Mouse (Mus musculus): ENCODE results near the gene Rara. TPM values are rescaled to one million over a fixed set of nuclear protein-coding genes. Genes with fewer than 3 reads are reported as not detected.
"Not testable (repeated sequence)": the region's sequence is repeated elsewhere in the genome, so short reads cannot be mapped to it uniquely, and the experiment has no call there.

Gene Rara
- polyA plus RNA-seq, 1 experiment from 2014 or later, result 9.1 TPM

DNA sequence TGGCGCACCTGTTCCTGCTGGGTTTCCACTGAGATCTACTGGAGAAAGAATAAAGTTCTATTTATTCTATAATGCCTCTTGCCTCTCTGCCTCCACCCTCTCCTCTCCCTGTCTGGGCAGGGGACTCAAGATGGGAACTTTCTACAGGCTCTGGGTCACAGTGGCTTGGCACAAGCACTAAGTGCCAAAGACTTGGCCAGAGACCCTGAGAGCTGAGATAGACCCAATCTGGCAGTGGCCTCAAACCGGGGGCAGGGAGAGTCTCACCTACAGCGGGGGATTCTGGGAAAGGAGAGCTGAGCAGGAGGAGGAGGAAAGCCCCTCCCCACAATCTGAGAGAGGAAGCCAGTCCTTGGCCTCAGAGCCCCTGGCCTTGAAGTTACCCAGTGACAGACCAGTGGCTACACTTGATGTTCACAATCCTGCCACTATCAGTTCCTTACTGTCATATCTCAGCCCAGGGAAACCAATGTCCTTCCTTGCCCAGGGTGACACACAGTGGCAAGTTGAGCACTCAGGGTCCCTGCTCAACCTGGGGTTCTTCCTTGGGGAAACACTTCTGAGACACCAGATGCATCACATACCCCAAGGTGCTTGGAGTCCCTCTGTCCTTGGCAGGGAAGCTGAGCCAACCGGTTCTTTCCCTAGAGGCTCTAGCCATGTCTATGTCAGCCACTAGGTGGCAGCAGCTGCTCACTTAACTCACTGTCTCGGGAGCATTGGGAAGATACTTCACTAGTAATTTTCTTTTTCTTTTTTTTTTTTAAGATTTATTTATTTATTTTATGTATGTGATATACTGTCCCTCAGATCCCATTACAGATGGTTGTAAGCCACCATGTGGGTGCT lies 47.5 kb downstream of the Rara start:
- H3K27ac ChIP-seq, result no peak overlapping the region
- 49% methylated on average over 5 of the region's 5 CpGs for WGBS
- peak; percentile 14; the same call in 1 of the 2 replicates for ATAC-seq

DNA sequence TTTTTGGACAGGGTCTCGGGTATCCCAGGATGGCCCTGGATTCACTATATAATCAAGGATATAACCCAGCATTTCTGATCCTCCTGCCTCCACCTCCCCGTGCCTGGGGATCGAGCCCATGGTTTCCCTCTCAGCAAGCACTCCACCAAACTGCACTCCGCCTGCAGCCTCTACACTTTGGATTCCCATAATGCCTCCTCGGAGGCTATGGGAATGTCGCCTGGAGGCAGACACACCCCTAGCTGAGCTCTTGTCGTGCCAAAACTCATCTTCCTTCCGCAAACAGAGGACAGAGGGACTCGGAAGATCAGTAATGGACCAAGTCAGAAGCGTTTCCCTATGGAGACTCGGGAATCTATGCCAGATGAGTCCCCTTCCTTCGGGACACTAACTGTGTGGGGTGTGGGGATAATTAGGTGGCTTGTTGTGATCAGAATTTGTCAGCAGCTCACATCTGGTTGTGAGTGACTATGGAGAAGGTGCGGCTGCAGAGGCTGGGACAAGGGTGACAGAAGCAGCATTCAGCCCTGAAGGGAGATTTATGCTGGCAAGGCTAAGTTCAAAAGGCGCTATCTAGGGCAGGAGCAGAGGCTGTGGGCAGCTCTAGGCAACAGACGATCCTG lies 51.0 kb downstream of the Rara start:
- no peak overlapping the region for H3K27ac ChIP-seq
- no peak overlapping the region for H3K4me3 ChIP-seq (replicated peaks)
- H3K36me3 ChIP-seq, result peaks cover 1% of the 10 kb centered on the region
- H3K27me3 ChIP-seq, result peaks cover 27% of the 10 kb centered on the region
- no peaks in the 10 kb centered on the region for H3K9me3 ChIP-seq
- peaks cover 20% of the 10 kb centered on the region for H3K4me1 ChIP-seq (replicated peaks)
- ATAC-seq, result no peak
- H3K9ac ChIP-seq (replicated peaks), result no peak overlapping the region
- no peak overlapping the region for H3K4me2 ChIP-seq (replicated peaks)
- 65% methylated on average over 15 of the region's 15 CpGs for WGBS

More for the DNA sequence above, 47.5 kb downstream of the Rara start:
- no peak overlapping the region for H3K4me2 ChIP-seq (replicated peaks)
- peaks cover under 1% of the 10 kb centered on the region; the same call in 1 of the 2 replicates for H3K27me3 ChIP-seq
- peaks cover 14% of the 10 kb centered on the region for H3K36me3 ChIP-seq
- H3K9me3 ChIP-seq, result no peaks in the 10 kb centered on the region
- no peak overlapping the region for H3K4me3 ChIP-seq (replicated peaks)
- no peak overlapping the region for H3K9ac ChIP-seq (replicated peaks)
- peaks cover 27% of the 10 kb centered on the region for H3K4me1 ChIP-seq (replicated peaks)

DNA sequence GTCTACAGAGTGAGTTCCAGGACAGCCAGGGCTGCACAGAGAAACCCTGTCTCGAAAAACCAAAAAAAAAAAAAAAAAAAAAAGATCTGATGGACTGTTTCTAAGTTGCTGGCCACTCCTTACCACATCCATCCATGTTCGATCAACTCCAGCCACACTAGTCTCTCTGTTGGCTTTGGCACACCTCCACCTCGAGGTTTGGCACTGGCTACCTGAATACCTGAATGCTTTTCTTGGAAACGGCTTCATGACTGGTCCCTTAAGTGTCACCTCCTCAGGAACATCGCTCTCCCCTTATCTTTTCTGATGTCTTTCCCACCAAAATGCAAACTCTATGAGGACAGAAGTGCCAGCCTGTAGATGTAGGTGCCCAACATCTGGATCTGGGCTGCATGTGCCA lies 51.7 kb downstream of the Rara start:
- Histone ChIP-seq H3K36me3 (no peaks in the 10 kb centered on the region), H3K9ac (replicated peaks) (no peak overlapping the region), H3K4me1 (replicated peaks) (peaks cover 20% of the 10 kb centered on the region), H3K4me2 (replicated peaks) (no peak overlapping the region), H3K27ac (no peak overlapping the region), H3K4me3 (replicated peaks) (no peak overlapping the region), H3K27me3 (peaks cover 34% of the 10 kb centered on the region), H3K9me3 (no peaks in the 10 kb centered on the region)
- 90% methylated on average over 5 of the region's 5 CpGs for WGBS
- no peak for ATAC-seq

DNA sequence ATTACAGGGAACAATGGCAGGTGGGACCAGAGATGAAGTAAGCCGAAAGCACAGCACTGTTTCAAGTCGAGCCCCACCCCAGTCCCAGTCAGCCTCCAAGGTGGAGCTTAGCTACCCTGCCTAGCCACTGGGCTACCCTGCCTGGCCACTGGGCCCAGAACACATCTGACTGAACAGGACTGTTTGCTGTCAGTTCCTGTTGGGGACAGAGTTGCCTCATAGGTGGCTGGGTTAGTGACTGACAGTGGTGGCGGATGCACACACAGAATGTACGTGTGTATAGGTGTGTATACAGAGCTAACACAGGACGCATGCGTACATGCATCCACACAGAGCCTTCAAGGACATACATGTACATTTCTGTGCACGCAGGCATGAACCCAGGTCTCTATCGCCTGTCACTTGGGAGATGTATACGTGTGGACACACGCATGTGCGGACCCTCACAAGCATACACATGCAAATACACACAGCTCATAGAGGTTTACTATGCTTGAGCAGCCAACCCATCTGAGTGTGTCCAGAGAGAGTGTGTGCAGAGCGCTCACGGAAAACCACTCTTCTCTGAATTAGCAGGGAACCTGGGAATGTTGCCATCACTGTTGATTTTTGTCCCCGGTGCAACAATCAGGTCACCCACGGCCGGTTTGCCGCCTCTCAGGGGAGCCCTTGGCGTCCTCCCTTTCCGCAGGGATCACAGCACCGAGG lies 53.8 kb downstream of the Rara start:
- Histone ChIP-seq H3K4me1 (replicated peaks) (peaks cover 20% of the 10 kb centered on the region), H3K4me3 (replicated peaks) (peak overlapping the region; percentile 59), H3K27me3 (peaks cover 39% of the 10 kb centered on the region)

DNA sequence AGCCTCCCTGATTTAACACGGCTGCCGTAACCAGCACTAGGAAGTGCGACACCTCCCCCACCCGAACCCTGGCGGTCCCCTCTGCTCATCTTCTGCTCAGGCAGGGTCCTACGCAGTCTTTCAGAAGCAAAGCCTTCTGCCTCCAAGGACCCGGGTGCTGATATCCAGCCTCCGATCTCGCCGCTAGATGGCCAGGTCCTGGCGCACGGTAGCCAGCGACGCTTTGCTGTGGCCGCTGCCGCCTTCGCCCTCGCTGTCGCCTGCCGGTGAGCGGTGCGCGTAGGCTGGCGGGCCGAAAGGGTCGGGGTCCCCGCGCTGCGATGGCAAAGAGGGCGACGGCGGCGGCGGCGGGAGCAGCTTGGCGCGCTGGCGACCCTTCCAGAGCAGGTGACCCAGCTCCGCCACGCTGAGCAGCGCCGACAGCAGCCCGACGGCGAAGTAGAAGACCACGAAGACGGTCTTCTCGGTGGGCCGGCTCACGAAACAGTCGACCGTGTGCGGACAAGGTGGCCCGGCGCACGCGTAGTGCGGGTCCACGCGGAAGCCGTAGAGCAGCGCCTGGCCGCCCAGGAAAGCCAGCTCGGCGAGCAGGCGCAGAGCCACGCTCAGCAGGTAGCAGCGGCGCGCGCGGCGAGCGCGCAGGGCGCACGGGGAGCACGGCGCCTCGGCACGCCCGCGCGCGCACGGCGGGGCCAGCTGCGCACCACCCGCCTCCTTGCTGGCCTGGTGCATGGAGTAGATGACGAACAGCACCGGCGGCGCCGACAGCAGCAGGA lies 54.6 kb downstream of the Rara start:
- H3K4me3 ChIP-seq (replicated peaks), result peak overlapping the region; percentile 59
- peaks cover 39% of the 10 kb centered on the region for H3K27me3 ChIP-seq
- WGBS, result under 1% methylated on average over 92 of the region's 94 CpGs
- H3K4me2 ChIP-seq (replicated peaks), result peak overlapping the region; percentile 87
- peaks cover 20% of the 10 kb centered on the region for H3K4me1 ChIP-seq (replicated peaks)
- H3K27ac ChIP-seq, result peak overlapping the region; percentile 92
- no peaks in the 10 kb centered on the region for H3K9me3 ChIP-seq
- peak overlapping the region; percentile 79 for H3K9ac ChIP-seq (replicated peaks)
- no peaks in the 10 kb centered on the region for H3K36me3 ChIP-seq
- ATAC-seq, result peak; percentile 88

More for the DNA sequence above, 53.8 kb downstream of the Rara start:
- Histone ChIP-seq H3K9ac (replicated peaks) (peak overlapping the region; percentile 79), H3K36me3 (no peaks in the 10 kb centered on the region), H3K27ac (peak overlapping the region; percentile 92), H3K4me2 (replicated peaks) (peak overlapping the region; percentile 87), H3K9me3 (no peaks in the 10 kb centered on the region)
- 33% methylated on average over 20 of the region's 20 CpGs for WGBS
- peak; percentile 59 for ATAC-seq

DNA sequence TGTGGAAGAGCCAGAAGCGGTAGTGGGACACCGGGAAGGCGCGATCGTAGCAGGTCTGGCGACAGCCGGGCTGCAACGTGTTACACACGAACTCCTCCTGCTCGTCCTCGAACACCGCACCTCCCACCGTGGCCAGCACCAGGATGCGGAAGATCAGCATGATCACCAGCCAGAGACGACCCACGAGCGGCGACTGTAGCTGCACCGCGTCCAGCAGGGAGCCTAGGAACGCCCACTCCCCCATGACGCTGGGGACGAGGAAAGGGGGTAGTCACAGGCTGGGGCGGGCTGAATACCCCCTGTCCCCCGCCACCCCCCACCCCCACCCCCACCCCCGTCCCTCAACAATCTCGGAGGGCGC lies 55.1 kb downstream of the Rara start, which contains the start of gene Gjd3:
TSS of gene Gjd3 (minus strand) at position 244 of the 361 bp plus-strand sequence.
- H3K9me3 ChIP-seq, result no peaks in the 10 kb centered on the region
- peaks cover 39% of the 10 kb centered on the region for H3K27me3 ChIP-seq
- H3K4me1 ChIP-seq (replicated peaks), result peaks cover 20% of the 10 kb centered on the region
- H3K4me2 ChIP-seq (replicated peaks), result peak within 1 kb of the TSS; percentile 87
- peak within 1 kb of the TSS; percentile 92 for H3K27ac ChIP-seq
- WGBS, result 1% methylated on average over 28 of the region's 28 CpGs
- H3K9ac ChIP-seq (replicated peaks), result peak within 1 kb of the TSS; percentile 79
- no peaks in the 10 kb centered on the region for H3K36me3 ChIP-seq
- no peak; the same call in none of the 2 replicates for ATAC-seq
- peak within 1 kb of the TSS; percentile 59 for H3K4me3 ChIP-seq (replicated peaks)

DNA sequence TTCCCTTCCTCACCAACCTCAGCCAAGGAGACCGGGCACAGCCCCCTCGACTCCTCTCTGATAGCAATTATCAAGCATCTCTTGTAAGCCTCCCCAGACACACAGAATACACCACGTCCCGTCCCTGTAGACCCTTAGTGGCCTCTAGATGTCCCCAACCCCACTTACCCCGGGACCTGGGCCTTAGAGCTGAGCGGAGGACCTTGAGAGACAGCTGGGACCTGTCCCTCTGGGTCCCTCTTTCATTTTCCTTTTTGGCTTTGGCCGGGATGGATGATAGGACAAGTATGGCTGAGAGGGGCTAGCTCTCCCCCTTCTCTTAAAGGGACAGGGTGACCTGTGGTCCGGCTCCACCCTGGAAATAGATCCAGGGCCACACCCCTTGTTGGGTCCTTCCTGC lies 55.9 kb downstream of the Rara start:
- H3K27ac ChIP-seq, result no peak overlapping the region
- 41% methylated on average over 8 of the region's 8 CpGs for WGBS

DNA sequence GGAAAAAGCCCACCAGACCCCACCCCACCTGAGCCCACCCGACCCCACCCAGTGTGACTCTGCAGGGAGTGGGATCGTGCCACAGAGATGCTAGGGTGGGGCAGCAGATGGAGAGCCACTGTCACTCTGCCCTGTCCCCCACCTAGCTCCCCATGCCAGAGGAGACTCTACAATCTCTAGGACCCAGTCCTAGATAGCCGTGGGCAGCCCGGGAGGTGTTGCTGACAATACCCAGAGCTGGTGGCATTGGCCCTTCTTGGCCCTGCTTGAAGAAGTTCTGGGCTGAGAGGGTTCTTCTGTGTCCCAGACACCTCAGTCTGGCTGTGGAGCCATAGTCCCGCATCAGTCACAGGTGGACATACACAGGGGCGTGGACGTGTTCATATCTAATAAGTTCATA lies 57.9 kb downstream of the Rara start:
- Histone ChIP-seq H3K4me2 (replicated peaks) (no peak overlapping the region), H3K27me3 (peaks cover 35% of the 10 kb centered on the region), H3K27ac (no peak overlapping the region), H3K9ac (replicated peaks) (no peak overlapping the region), H3K4me1 (replicated peaks) (peaks cover 16% of the 10 kb centered on the region), H3K36me3 (no peaks in the 10 kb centered on the region), H3K4me3 (replicated peaks) (no peak overlapping the region), H3K9me3 (no peaks in the 10 kb centered on the region)
- no peak for ATAC-seq
- WGBS, result 86% methylated on average over 7 of the region's 7 CpGs

More for the DNA sequence above, 55.9 kb downstream of the Rara start:
- no peaks in the 10 kb centered on the region for H3K9me3 ChIP-seq
- ATAC-seq, result no peak
- H3K9ac ChIP-seq (replicated peaks), result no peak overlapping the region
- H3K4me3 ChIP-seq (replicated peaks), result 0 out of 2 replicates have a peak overlapping the region, but pooled peaks have one; percentile 6
- H3K27me3 ChIP-seq, result peaks cover 39% of the 10 kb centered on the region
- peaks cover 20% of the 10 kb centered on the region for H3K4me1 ChIP-seq (replicated peaks)
- H3K36me3 ChIP-seq, result no peaks in the 10 kb centered on the region
- H3K4me2 ChIP-seq (replicated peaks), result peak overlapping the region; percentile 87

DNA sequence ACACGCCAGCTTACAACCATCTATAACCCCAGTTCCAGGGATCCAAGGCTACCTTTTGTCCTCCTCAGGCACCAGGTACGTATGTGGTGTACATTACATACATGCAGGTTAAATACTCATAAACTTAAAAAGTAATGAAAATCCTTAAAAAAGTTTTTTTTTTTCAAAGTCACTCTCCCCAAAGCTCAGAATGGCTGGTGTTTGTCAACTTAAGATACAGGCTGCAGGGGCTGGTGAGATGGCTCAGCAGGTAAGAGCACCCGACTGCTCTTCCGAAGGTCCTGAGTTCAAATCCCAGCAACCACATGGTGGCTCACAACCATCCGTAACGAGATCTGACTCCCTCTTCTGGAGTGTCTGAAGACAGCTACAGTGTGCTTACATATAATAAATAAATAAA lies 60.6 kb downstream of the Rara start:
- WGBS, result 93% methylated on average over 6 of the region's 6 CpGs
- peaks cover 17% of the 10 kb centered on the region for H3K27me3 ChIP-seq

DNA sequence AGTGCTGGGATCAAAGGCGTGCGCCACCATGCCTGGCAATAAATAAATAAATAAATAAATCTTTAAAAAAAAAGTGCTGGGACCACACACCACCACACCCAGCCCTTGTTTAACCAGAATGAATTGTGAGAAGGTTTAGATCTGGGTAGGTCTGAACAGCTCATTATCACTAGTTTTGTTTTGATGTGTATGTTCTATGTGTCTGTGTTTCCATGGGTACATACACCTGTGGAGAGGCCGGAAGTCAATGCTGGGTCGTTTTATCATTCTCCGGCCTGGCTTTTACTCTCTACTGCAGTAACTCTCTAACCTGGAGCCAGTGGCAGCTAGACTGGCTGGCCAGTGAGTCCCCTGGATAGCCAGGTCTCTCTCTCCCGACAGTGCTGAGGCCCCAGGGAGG lies 63.2 kb downstream of the Rara start:
- H3K27me3 ChIP-seq, result no peaks in the 10 kb centered on the region
- H3K36me3 ChIP-seq, result peaks cover 26% of the 10 kb centered on the region
- H3K4me3 ChIP-seq (replicated peaks), result no peak overlapping the region
- H3K27ac ChIP-seq, result no peak overlapping the region
- H3K4me2 ChIP-seq (replicated peaks), result no peak overlapping the region
- no peaks in the 10 kb centered on the region for H3K9me3 ChIP-seq
- H3K4me1 ChIP-seq (replicated peaks), result no peaks in the 10 kb centered on the region
- H3K9ac ChIP-seq (replicated peaks), result no peak overlapping the region
- 87% methylated on average over 6 of the region's 6 CpGs for WGBS
- no peak for ATAC-seq

More for the DNA sequence above, 60.6 kb downstream of the Rara start:
- not testable (repeated sequence) for H3K9ac ChIP-seq (replicated peaks); H3K27ac ChIP-seq; H3K9me3 ChIP-seq; H3K4me2 ChIP-seq (replicated peaks); H3K4me1 ChIP-seq (replicated peaks); H3K4me3 ChIP-seq (replicated peaks); ATAC-seq; H3K36me3 ChIP-seq

DNA sequence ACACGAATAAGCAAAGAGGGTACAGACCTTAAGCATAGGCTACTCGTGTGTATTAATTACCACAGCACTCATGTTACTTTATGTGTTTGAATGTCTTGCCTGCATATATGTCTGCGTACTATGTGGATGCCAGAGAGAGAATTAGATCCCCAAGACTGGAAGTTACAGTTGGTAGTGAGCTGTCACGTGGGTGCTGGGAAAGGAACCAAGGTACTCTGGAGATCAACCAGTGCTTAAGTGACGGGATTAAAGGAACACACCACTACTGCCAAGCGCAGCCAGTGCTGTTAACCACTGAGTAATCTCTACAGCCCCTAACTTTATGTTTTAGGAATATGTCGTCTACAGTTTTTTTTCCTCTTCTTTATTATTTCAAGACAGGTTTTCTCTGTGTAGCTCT lies 68.4 kb downstream of the Rara start:
- ATAC-seq, result no peak
- peaks cover 58% of the 10 kb centered on the region for H3K36me3 ChIP-seq
- H3K4me2 ChIP-seq (replicated peaks), result no peak overlapping the region
- no peaks in the 10 kb centered on the region for H3K9me3 ChIP-seq
- H3K27ac ChIP-seq, result no peak overlapping the region
- no peaks in the 10 kb centered on the region for H3K4me1 ChIP-seq (replicated peaks)
- H3K9ac ChIP-seq (replicated peaks), result no peak overlapping the region
- 94% methylated on average over 7 of the region's 7 CpGs for WGBS
- no peak overlapping the region for H3K4me3 ChIP-seq (replicated peaks)
- H3K27me3 ChIP-seq, result no peaks in the 10 kb centered on the region

Data from midbrain, embryonic 13.5 days (tissue).